Comparison of ENCODE assay signal across 10 mouse cellular contexts in the genomic region with DNA sequence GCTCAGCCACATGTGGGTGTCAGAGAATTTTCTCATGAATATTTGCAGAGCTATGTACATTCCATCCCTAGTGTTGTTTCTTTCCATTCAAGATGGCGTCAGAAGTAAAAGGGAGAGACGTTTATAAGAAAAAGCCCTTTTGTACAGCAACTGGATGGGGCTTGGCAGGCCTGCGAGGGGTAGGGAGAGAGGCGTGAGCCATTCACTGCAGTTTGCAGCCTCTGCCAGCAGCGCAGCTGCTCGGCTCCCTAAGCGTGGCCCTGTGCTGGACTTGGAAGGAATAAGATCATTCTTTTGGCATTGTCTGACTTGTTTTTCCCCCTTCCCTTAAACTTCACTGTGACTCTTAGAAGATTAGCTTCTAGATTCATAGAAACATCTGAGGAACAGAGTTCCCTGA. TPM values are rescaled to one million over a fixed set of nuclear protein-coding genes. Genes with fewer than 3 reads are reported as not detected.
DNase-seq lines count a peak whose midpoint lies in the region; ATAC-seq and TF ChIP-seq lines count a peak whose summit lies in the region.
"Had no signal": no experiment of that assay in that cellular context is flagged by ENCODE, and none has a peak within 500 bp of the region (broad histone marks: within the 10 kb centered on the region; RNA-seq: fewer than 3 reads in every experiment).

No protein-coding gene starts in this region.

- no peak overlapping the region for H3K27ac ChIP-seq in forebrain, embryonic 14.5 days (ENCODE audit: low read depth, low read length)
- no peak overlapping the region for H3K27ac ChIP-seq in forebrain, embryonic 11.5 days (ENCODE audit: low read depth, low read length)
- peak overlapping the region; percentile 56 for H3K27ac ChIP-seq in stomach, postnatal 0 days (replicated peaks)
- no peak overlapping the region for H3K27ac ChIP-seq in midbrain, embryonic 15.5 days

- 35% methylated on average over 7 of the region's 7 CpGs for WGBS in forebrain, embryonic 14.5 days
- 74% methylated on average over 7 of the region's 7 CpGs for WGBS in forebrain, embryonic 11.5 days
- 38% methylated on average over 7 of the region's 7 CpGs for WGBS in lung, adult 2 months
- 49% methylated on average over 7 of the region's 7 CpGs for WGBS in stomach, postnatal 0 days
- WGBS in midbrain, embryonic 15.5 days: 66% methylated on average over 7 of the region's 7 CpGs

- no peak for TF ChIP-seq EP300 in stomach, postnatal 0 days (optimal IDR thresholded peaks at IDR 0.05)

- no peak for TF ChIP-seq CTCF in lung, adult 2 months (IDR thresholded peaks at IDR 0.05; ENCODE audit: insufficient read depth, low read length)
- no peak for TF ChIP-seq CTCF in stomach, postnatal 0 days (IDR thresholded peaks at IDR 0.05; ENCODE audit: low read depth)

- H3K36me3 ChIP-seq in forebrain, embryonic 14.5 days (ENCODE audit: control insufficient read depth, insufficient read depth, low read length): no peaks in the 10 kb centered on the region
- no peaks in the 10 kb centered on the region for H3K36me3 ChIP-seq in forebrain, embryonic 11.5 days (ENCODE audit: control insufficient read depth, insufficient read depth, low read length)
- H3K36me3 ChIP-seq in stomach, postnatal 0 days (ENCODE audit: control insufficient read depth, insufficient read depth, low read length): no peaks in the 10 kb centered on the region
- H3K36me3 ChIP-seq in midbrain, embryonic 15.5 days (replicated peaks): no peaks in the 10 kb centered on the region

- H3K4me2 ChIP-seq in forebrain, embryonic 14.5 days (ENCODE audit: low read length): no peak overlapping the region
- no peak overlapping the region for H3K4me2 ChIP-seq in forebrain, embryonic 11.5 days (ENCODE audit: low read depth, low read length, severe bottlenecking)
- no peak overlapping the region for H3K4me2 ChIP-seq in stomach, postnatal 0 days (replicated peaks; ENCODE audit: low read depth)
- no peak overlapping the region for H3K4me2 ChIP-seq in midbrain, embryonic 15.5 days

- no peak overlapping the region for H3K4me3 ChIP-seq in forebrain, embryonic 14.5 days (ENCODE audit: low read depth, low read length)
- no peak overlapping the region for H3K4me3 ChIP-seq in forebrain, embryonic 11.5 days (ENCODE audit: low read depth, low read length)
- H3K4me3 ChIP-seq in lung, adult 2 months (replicated peaks; ENCODE audit: extremely low read depth, low read depth, low read length): no peak overlapping the region
- H3K4me3 ChIP-seq in stomach, postnatal 0 days (ENCODE audit: low read depth, low read length): no peak overlapping the region
- no peak overlapping the region for H3K4me3 ChIP-seq in midbrain, embryonic 15.5 days
- H3K4me3 ChIP-seq: myocyte had no signal

- DNase-seq in forebrain, embryonic 14.5 days (ENCODE audit: low spot score): peak; percentile 69
- DNase-seq in forebrain, embryonic 11.5 days (ENCODE audit: low spot score): no peak
- peak; percentile 29 to 60 for DNase-seq in lung, adult 18-20 months
- no peak for DNase-seq in lung, adult 2 months
- peak; percentile 72 for DNase-seq in heart, postnatal 4 days
- DNase-seq in stomach, postnatal 0 days (ENCODE audit: low spot score): peak; percentile 34
- no peak for DNase-seq in cerebellum, adult 11 months

- ATAC-seq in forebrain, embryonic 14.5 days: peak; percentile 67; the same call in 1 of the 2 replicates
- no peak for ATAC-seq in forebrain, embryonic 11.5 days (replicated peaks; ENCODE audit: low FRiP score)
- ATAC-seq in stomach, postnatal 0 days (ENCODE audit: low FRiP score, low TSS enrichment): peak; percentile 73; the same call in 1 of the 2 replicates
- ATAC-seq in midbrain, embryonic 15.5 days (replicated peaks): no peak
- ATAC-seq: activated CD4-positive, CD25-positive, alpha-beta regulatory T cell, adult 4 months had no signal

- H3K9ac ChIP-seq in forebrain, embryonic 14.5 days (ENCODE audit: low read length): no peak overlapping the region
- no peak overlapping the region for H3K9ac ChIP-seq in forebrain, embryonic 11.5 days (ENCODE audit: low read length)
- no peak overlapping the region for H3K9ac ChIP-seq in stomach, postnatal 0 days (ENCODE audit: low read length)
- H3K9ac ChIP-seq in midbrain, embryonic 15.5 days: no peak overlapping the region

- no peaks in the 10 kb centered on the region; the same call in 1 of the 2 replicates for H3K4me1 ChIP-seq in forebrain, embryonic 14.5 days (ENCODE audit: control insufficient read depth, insufficient read depth, low read length)
- no peaks in the 10 kb centered on the region for H3K4me1 ChIP-seq in forebrain, embryonic 11.5 days (replicated peaks; ENCODE audit: control insufficient read depth, insufficient read depth, low read length)
- H3K4me1 ChIP-seq in lung, adult 2 months (ENCODE audit: control insufficient read depth, insufficient read depth, low read length): peaks cover 8% of the 10 kb centered on the region; the same call in 1 of the 2 replicates
- H3K4me1 ChIP-seq in stomach, postnatal 0 days (replicated peaks; ENCODE audit: control insufficient read depth, insufficient read depth): no peaks in the 10 kb centered on the region
- no peaks in the 10 kb centered on the region for H3K4me1 ChIP-seq in midbrain, embryonic 15.5 days

- no peak for TF ChIP-seq POLR2A in lung, adult 2 months (IDR thresholded peaks at IDR 0.05; ENCODE audit: borderline replicate concordance, extremely low read depth, low read depth, low read length)

- H3K9me3 ChIP-seq in forebrain, embryonic 14.5 days (replicated peaks; ENCODE audit: control insufficient read depth, low read length): no peaks in the 10 kb centered on the region
- H3K9me3 ChIP-seq in forebrain, embryonic 11.5 days (ENCODE audit: control insufficient read depth, low read length): no peaks in the 10 kb centered on the region
- H3K9me3 ChIP-seq in stomach, postnatal 0 days (ENCODE audit: control insufficient read depth, low read length): no peaks in the 10 kb centered on the region
- H3K9me3 ChIP-seq in midbrain, embryonic 15.5 days: no peaks in the 10 kb centered on the region

- H3K27me3 ChIP-seq in forebrain, embryonic 14.5 days (replicated peaks; ENCODE audit: control insufficient read depth, insufficient read depth, low read length): no peaks in the 10 kb centered on the region
- no peaks in the 10 kb centered on the region for H3K27me3 ChIP-seq in forebrain, embryonic 11.5 days (ENCODE audit: control insufficient read depth, insufficient read depth, low read length)
- no peaks in the 10 kb centered on the region for H3K27me3 ChIP-seq in stomach, postnatal 0 days (ENCODE audit: control insufficient read depth, insufficient read depth, low read length)
- H3K27me3 ChIP-seq in midbrain, embryonic 15.5 days (replicated peaks): no peaks in the 10 kb centered on the region

RNA-seq across cellular contexts. Expression of gene Stard9, which starts 14.9 kb away (rescaled TPM):
- polyA plus RNA-seq in forebrain, embryonic 14.5 days (2014; fragmentation: Nextera tagmentation; extraction: Ambion mirVana): 2.6 and 3.7 TPM in 2 replicates
- 3.9 and 5.4 TPM in 2 replicates for polyA plus RNA-seq in forebrain, embryonic 11.5 days (2014; fragmentation: Nextera tagmentation; extraction: Ambion mirVana)
- 28.3 and 34.7 TPM in 2 replicates for polyA plus RNA-seq in lung, adult 2 months (2012; rRNA removed)
- total RNA-seq in heart, postnatal 4 days (2021): 10 to 100 TPM; 15.3 to 16.3 TPM
- polyA plus RNA-seq in stomach, postnatal 0 days (2015; fragmentation: Nextera tagmentation; extraction: Ambion mirVana): 2.1 TPM in 2 replicates
- 4.1 and 5.1 TPM in 2 replicates for polyA plus RNA-seq in midbrain, embryonic 15.5 days (2015; fragmentation: Nextera tagmentation; extraction: Ambion mirVana)

RNA-seq across cellular contexts. Expression of gene Lrrc57, which starts 34.5 kb away (rescaled TPM):
- polyA plus RNA-seq in forebrain, embryonic 14.5 days (2014; fragmentation: Nextera tagmentation; extraction: Ambion mirVana): 31.0 and 35.4 TPM in 2 replicates
- 35.3 and 35.7 TPM in 2 replicates for polyA plus RNA-seq in forebrain, embryonic 11.5 days (2014; fragmentation: Nextera tagmentation; extraction: Ambion mirVana)
- 9.3 and 12.9 TPM in 2 replicates for polyA plus RNA-seq in lung, adult 2 months (2012; rRNA removed)
- total RNA-seq in heart, postnatal 4 days (2021): 10 to 100 TPM; 13.7 to 14.0 TPM
- polyA plus RNA-seq in stomach, postnatal 0 days (2015; fragmentation: Nextera tagmentation; extraction: Ambion mirVana): 13.6 and 14.2 TPM in 2 replicates
- 28.7 and 31.5 TPM in 2 replicates for polyA plus RNA-seq in midbrain, embryonic 15.5 days (2015; fragmentation: Nextera tagmentation; extraction: Ambion mirVana)

RNA-seq across cellular contexts. Expression of gene Haus2, which starts 34.7 kb away (rescaled TPM):
- 24.3 and 26.5 TPM in 2 replicates for polyA plus RNA-seq in forebrain, embryonic 14.5 days (2014; fragmentation: Nextera tagmentation; extraction: Ambion mirVana)
- 40.7 and 43.2 TPM in 2 replicates for polyA plus RNA-seq in forebrain, embryonic 11.5 days (2014; fragmentation: Nextera tagmentation; extraction: Ambion mirVana)
- polyA plus RNA-seq in lung, adult 2 months (2012; rRNA removed): 2.1 and 3.2 TPM in 2 replicates
- 10 to 100 TPM; 15.7 to 16.0 TPM for total RNA-seq in heart, postnatal 4 days (2021)
- 13.5 and 14.0 TPM in 2 replicates for polyA plus RNA-seq in stomach, postnatal 0 days (2015; fragmentation: Nextera tagmentation; extraction: Ambion mirVana)
- 27.1 and 30.2 TPM in 2 replicates for polyA plus RNA-seq in midbrain, embryonic 15.5 days (2015; fragmentation: Nextera tagmentation; extraction: Ambion mirVana)

Comparison
In these comparisons a context has a peak if more than half of its experiments do, and no peak if none do; other contexts are left out.
1. ATAC-seq: peak in forebrain, embryonic 14.5 days (single experiment) and stomach, postnatal 0 days (single experiment); none in forebrain, embryonic 11.5 days (single experiment) and midbrain, embryonic 15.5 days (single experiment).
2. DNase-seq: peak in forebrain, embryonic 14.5 days (single experiment), lung, adult 18-20 months (2 of 2), heart, postnatal 4 days (single experiment) and stomach, postnatal 0 days (single experiment); none in forebrain, embryonic 11.5 days (single experiment), lung, adult 2 months (single experiment) and cerebellum, adult 11 months (single experiment).